Mouse (Mus musculus): ENCODE measurements around the gene Lysmd4. TPM values are rescaled to one million over a fixed set of nuclear protein-coding genes. Genes with fewer than 3 reads are reported as not detected.

Gene Lysmd4
- polyA plus RNA-seq, 1 experiment from 2014 or later = 11.9 TPM

GRCm38 (mm10) chr7:67207701-67208100 is 14.6 kb upstream of the Lysmd4 start:
- H3K4me3 ChIP-seq (ENCODE audit: low read depth, low read length) = no peak overlapping the region
- ATAC-seq (ENCODE audit: insufficient read depth) (no peak), DNase-seq (no peak)
- no peak overlapping the region for H3K27ac ChIP-seq (ENCODE audit: low read depth)
- H3K4me2 ChIP-seq = no peak overlapping the region
- H3K27me3 ChIP-seq (ENCODE audit: insufficient read depth, low read length) = no peaks in the 10 kb centered on the region
- TF ChIP-seq CTCF (IDR thresholded peaks at IDR 0.05; ENCODE audit: low read depth) = no peak
- WGBS = 41% methylated on average over 6 of the region's 6 CpGs
- no peaks in the 10 kb centered on the region for H3K4me1 ChIP-seq (ENCODE audit: insufficient read depth)
- H3K9ac ChIP-seq = no peak overlapping the region
- no peaks in the 10 kb centered on the region for H3K9me3 ChIP-seq (ENCODE audit: low read depth, low read length)
- no peaks in the 10 kb centered on the region for H3K36me3 ChIP-seq (ENCODE audit: insufficient read depth)

DNA sequence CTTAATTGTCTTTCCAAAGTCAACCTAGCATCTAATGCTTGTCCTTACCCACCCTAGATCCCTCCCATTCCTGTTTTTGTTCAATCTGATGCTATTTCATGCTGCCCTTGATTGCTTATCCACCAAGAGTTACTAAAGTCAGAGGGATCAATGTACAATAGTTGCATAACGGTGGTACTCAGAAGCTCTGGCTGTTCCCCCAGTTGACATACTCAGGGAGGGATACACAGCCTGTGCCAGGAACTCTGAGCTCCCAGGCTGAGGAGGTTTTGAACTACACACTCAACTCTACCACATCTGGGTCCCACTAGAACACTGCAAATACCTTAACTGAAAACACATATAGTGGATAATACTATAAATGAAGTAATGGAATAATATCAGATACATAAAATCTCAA is 14.0 kb upstream of the Lysmd4 start:
- H3K9me3 ChIP-seq (ENCODE audit: low read depth, low read length) = no peaks in the 10 kb centered on the region
- DNase-seq (no peak), ATAC-seq (ENCODE audit: insufficient read depth) (no peak)
- no peak overlapping the region for H3K4me3 ChIP-seq (ENCODE audit: low read depth, low read length)
- no peak overlapping the region for H3K27ac ChIP-seq (ENCODE audit: low read depth)
- no peak overlapping the region for H3K9ac ChIP-seq
- no peaks in the 10 kb centered on the region for H3K4me1 ChIP-seq (ENCODE audit: insufficient read depth)
- TF ChIP-seq CTCF (IDR thresholded peaks at IDR 0.05; ENCODE audit: low read depth) = no peak
- H3K4me2 ChIP-seq = no peak overlapping the region
- 88% methylated on average over 1 of the region's 1 CpGs for WGBS
- no peaks in the 10 kb centered on the region for H3K36me3 ChIP-seq (ENCODE audit: insufficient read depth)
- H3K27me3 ChIP-seq (ENCODE audit: insufficient read depth, low read length) = no peaks in the 10 kb centered on the region

DNA sequence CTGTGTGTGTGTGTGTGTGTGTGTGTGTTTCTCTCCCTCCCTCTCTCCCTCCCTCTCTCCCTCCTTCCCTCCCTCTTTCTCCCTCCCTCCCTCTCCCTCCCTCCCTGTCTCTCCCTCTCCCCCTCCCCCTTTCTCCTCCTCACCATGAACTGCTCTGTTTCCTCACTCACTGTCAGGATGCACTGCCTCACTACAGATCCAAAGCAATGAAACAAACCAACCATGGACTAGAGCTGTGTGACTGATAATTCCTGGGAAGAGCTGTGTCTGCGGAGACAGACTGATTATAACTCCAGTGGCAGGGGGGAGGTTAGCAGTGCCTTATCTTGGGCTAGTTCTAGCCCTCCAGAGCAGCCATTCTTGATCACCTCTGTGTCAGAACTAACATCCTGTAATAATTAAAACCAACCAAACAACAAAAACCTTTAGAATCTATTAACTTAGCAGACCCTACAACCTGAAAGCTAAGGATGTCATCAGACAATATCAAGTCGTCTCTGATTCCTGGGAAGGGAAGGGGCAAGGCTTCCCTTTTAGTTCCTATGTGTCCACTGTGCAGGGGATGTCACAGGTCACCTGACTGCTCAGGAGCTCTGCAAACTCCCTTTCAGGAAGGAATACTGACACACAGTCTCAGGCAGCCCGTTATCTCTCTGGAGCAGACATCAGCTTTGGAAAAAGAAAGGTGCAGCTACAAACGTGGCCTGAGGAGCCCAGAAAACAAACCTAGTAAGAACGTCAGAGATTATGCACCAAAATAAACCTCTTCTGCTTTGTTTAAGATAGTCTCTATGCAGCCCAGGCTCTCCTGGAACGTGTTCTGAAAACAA is 12.1 kb upstream of the Lysmd4 start:
- DNase-seq (no peak), ATAC-seq (ENCODE audit: insufficient read depth) (no peak)
- 49% methylated on average over 6 of the region's 6 CpGs for WGBS
- no peak for TF ChIP-seq CTCF (IDR thresholded peaks at IDR 0.05; ENCODE audit: low read depth)
- H3K4me1 ChIP-seq (ENCODE audit: insufficient read depth) = no peaks in the 10 kb centered on the region
- H3K27ac ChIP-seq (ENCODE audit: low read depth) = no peak overlapping the region
- H3K36me3 ChIP-seq (ENCODE audit: insufficient read depth) = no peaks in the 10 kb centered on the region
- no peak overlapping the region for H3K4me2 ChIP-seq
- no peaks in the 10 kb centered on the region for H3K27me3 ChIP-seq (ENCODE audit: insufficient read depth, low read length)
- no peaks in the 10 kb centered on the region for H3K9me3 ChIP-seq (ENCODE audit: low read depth, low read length)
- H3K4me3 ChIP-seq (ENCODE audit: low read depth, low read length) = no peak overlapping the region
- no peak overlapping the region for H3K9ac ChIP-seq

GRCm38 (mm10) chr7:67211341-67211740 is 11.0 kb upstream of the Lysmd4 start:
- H3K4me1 ChIP-seq (ENCODE audit: insufficient read depth) = no peaks in the 10 kb centered on the region
- no peaks in the 10 kb centered on the region for H3K36me3 ChIP-seq (ENCODE audit: insufficient read depth)
- 46% methylated on average over 6 of the region's 6 CpGs for WGBS
- no peak for TF ChIP-seq CTCF (IDR thresholded peaks at IDR 0.05; ENCODE audit: low read depth)
- H3K4me2 ChIP-seq = no peak overlapping the region
- no peak for DNase-seq
- no peak overlapping the region for H3K27ac ChIP-seq (ENCODE audit: low read depth)
- no peak overlapping the region for H3K4me3 ChIP-seq (ENCODE audit: low read depth, low read length)
- H3K9ac ChIP-seq = no peak overlapping the region
- no peaks in the 10 kb centered on the region for H3K27me3 ChIP-seq (ENCODE audit: insufficient read depth, low read length)
- H3K9me3 ChIP-seq (ENCODE audit: low read depth, low read length) = no peaks in the 10 kb centered on the region
- ATAC-seq (ENCODE audit: insufficient read depth) = no peak

GRCm38 (mm10) chr7:67211971-67212370 is 10.4 kb upstream of the Lysmd4 start:
- no peak for TF ChIP-seq CTCF (IDR thresholded peaks at IDR 0.05; ENCODE audit: low read depth)
- DNase-seq = no peak

DNA sequence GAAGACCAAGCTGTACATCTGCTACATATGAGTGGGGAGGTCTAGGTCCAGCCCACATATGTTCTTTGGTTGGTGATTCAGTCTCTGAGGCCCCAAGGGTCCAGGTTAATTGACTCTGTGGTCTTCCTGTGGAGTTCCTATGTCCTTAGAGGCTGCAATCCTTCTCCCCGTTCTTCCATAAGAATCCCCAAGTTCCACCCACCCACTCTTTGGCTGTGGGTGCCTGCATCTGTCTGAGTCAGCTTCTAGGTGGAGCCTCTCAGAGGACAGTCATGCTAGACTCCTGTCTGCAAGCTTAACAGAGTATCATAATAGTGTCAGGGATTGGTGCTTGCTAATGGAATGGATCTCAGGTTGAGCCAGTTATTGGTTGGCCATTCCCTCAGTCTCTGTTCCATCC is 8.8 kb upstream of the Lysmd4 start:
- no peaks in the 10 kb centered on the region for H3K36me3 ChIP-seq (ENCODE audit: insufficient read depth)
- WGBS = 88% methylated on average over 1 of the region's 1 CpGs
- no peak for TF ChIP-seq CTCF (IDR thresholded peaks at IDR 0.05; ENCODE audit: low read depth)

More at GRCm38 (mm10) chr7:67211971-67212370, 10.4 kb upstream of the Lysmd4 start:
- Histone ChIP-seq H3K36me3 (ENCODE audit: insufficient read depth) (no peaks in the 10 kb centered on the region), H3K4me3 (ENCODE audit: low read depth, low read length) (no peak overlapping the region), H3K9ac (no peak overlapping the region), H3K4me1 (ENCODE audit: insufficient read depth) (no peaks in the 10 kb centered on the region), H3K27me3 (ENCODE audit: insufficient read depth, low read length) (no peaks in the 10 kb centered on the region), H3K27ac (ENCODE audit: low read depth) (no peak overlapping the region), H3K4me2 (no peak overlapping the region), H3K9me3 (ENCODE audit: low read depth, low read length) (no peaks in the 10 kb centered on the region)
- ATAC-seq (ENCODE audit: insufficient read depth) = no peak
- 51% methylated on average over 4 of the region's 4 CpGs for WGBS

GRCm38 (mm10) chr7:67216351-67216750 is 6.0 kb upstream of the Lysmd4 start:
- Histone ChIP-seq H3K4me2 (no peak overlapping the region), H3K4me1 (ENCODE audit: insufficient read depth) (no peaks in the 10 kb centered on the region), H3K9ac (no peak overlapping the region), H3K27ac (ENCODE audit: low read depth) (no peak overlapping the region), H3K27me3 (ENCODE audit: insufficient read depth, low read length) (no peaks in the 10 kb centered on the region), H3K4me3 (ENCODE audit: low read depth, low read length) (no peak overlapping the region), H3K36me3 (ENCODE audit: insufficient read depth) (no peaks in the 10 kb centered on the region), H3K9me3 (ENCODE audit: low read depth, low read length) (no peaks in the 10 kb centered on the region)
- WGBS = 73% methylated on average over 6 of the region's 6 CpGs
- DNase-seq (no peak), ATAC-seq (ENCODE audit: insufficient read depth) (no peak)
- no peak for TF ChIP-seq CTCF (IDR thresholded peaks at IDR 0.05; ENCODE audit: low read depth)

More for the DNA sequence above, 8.8 kb upstream of the Lysmd4 start:
- Histone ChIP-seq H3K9ac (no peak overlapping the region), H3K4me1 (ENCODE audit: insufficient read depth) (no peaks in the 10 kb centered on the region), H3K27ac (ENCODE audit: low read depth) (no peak overlapping the region), H3K4me3 (ENCODE audit: low read depth, low read length) (no peak overlapping the region), H3K4me2 (no peak overlapping the region), H3K9me3 (ENCODE audit: low read depth, low read length) (no peaks in the 10 kb centered on the region), H3K27me3 (ENCODE audit: insufficient read depth, low read length) (no peaks in the 10 kb centered on the region)
- no peak for DNase-seq
- no peak for ATAC-seq (ENCODE audit: insufficient read depth)

Data from lung, embryonic 14.5 days (tissue).